Mouse (Mus musculus): Measurements from ENCODE around the gene Thsd7a.

- TF ChIP-seq POLR2A (IDR thresholded peaks at IDR 0.05; ENCODE audit: insufficient read depth, low read length) (no peak), CTCF (IDR thresholded peaks at IDR 0.05; ENCODE audit: low read depth, low read length) (no peak), EP300 (IDR thresholded peaks at IDR 0.05; ENCODE audit: insufficient read depth, low read depth, low read length) (no peak)
Observed at GRCm38 (mm10) chr6:12784918-12785618, 35.9 kb upstream of the Thsd7a start.

Data from ES-Bruce4 (cell line).